Mouse (Mus musculus) stomach, postnatal 0 days (tissue): ENCODE results near the gene Gm45623.

Experiments
- CTCF ChIP-seq: IDR thresholded peaks from 2 replicates; pipeline ENCODE4 v1.5.1; 2016; ENCODE audit warnings: antibody characterized with exemption, low read depth, mild to moderate bottlenecking, moderate library complexity
- EP300 ChIP-seq: optimal IDR thresholded peaks from 2 replicates; pipeline ENCODE3; 2016; ENCODE audit warnings: antibody characterized with exemption

DNA sequence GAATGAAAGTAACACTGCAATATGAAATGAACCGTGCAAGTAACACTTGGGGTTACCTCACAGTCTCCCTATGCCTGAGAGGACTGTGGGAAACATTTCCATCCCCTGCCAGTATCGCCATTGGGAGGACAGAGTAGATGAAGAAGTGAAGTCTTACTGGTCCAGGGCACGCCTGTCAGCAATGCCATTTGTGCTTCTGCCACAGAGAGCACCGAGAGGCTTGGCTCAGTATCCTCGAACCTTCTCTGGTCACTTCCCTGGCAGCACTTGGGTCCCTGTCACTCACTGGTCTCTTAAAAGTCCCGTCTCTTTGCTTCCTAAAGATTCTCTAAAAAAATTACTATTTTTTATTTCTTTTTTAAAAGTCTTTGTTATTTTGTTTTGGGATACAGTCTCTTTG lies 13.1 kb downstream of the Gm45623 start:
- no peak for TF ChIP-seq CTCF
- no peak for TF ChIP-seq EP300
